Mouse (Mus musculus) heart, postnatal 14 days (tissue): ENCODE measurements at regions not wholly inside any gene's neighbourhood (a gene's known extent, or its start where the extent isn't known, plus 50 kb on each side); places are given as distances from the start of the nearest gene placed in this dataset.

Experiments
- microRNA-seq, 2 experiments: library from miRNA; unstranded; fragments of <30 nt; microRNA quantifications; one replicate each; pipeline ENCODE4 v1.2.0; 2021 to 2022

Small RNA genes lying in the stretch of these regions (microRNA-seq; reads per million reads assigned to microRNA genes)
- gene Mir129-2, result 0 to 2.2 reads per million in 2 experiments
- gene Mir129b, result 0 reads per million in 2 experiments
